Mouse (Mus musculus): Measurements from ENCODE around the gene Tepsin.

The Tepsin gene

GRCm38 (mm10) chr11:120098588-120099511, at the start of gene Tepsin, which contains the start of gene Ndufaf8:
Gene Tepsin (minus strand): TSS chr11:120098731.
Gene Ndufaf8 (plus strand): TSS chr11:120098928.
- peak; percentile 98 for ATAC-seq (ENCODE audit: insufficient number of reproducible peaks, low FRiP score, low TSS enrichment)

DNA sequence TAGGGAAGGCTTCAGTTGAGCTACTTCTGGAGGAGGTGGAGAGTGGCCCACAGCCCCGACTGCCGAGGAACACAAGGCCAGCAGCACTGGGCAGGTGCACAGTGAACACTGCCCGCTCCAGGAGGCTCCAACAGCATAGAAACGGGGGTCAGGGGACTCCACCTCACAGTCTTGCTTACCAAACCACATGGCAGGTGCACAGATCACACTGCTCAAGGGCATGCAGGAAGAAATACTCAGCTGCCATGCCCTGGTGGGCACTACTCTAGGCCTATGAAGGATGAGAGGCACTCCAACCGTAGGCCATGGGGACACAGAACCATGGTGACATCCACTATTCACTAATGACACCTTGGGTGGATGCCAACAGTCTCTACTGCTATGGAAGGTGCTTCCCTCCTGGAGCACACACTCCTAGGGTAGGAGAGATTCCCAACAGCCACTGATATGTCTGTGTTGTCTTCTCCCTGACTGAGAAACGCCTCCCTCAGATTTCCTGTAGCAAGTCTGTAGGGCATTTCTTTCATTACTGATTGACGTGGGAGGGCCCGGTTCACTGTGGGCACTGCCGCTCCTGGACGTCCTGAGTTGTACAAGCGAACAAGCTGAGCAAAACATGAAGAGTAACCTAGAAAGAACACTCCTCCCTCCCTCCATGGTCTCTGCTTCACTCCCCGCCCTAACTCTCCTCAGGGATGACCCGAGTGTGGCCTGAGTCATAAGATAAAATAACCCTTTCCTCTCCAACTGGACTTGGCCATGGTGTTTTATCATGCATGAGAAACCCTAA, 45.4 kb upstream of the Tepsin start:
- ATAC-seq (ENCODE audit: insufficient number of reproducible peaks, low FRiP score, low TSS enrichment): no peak

DNA sequence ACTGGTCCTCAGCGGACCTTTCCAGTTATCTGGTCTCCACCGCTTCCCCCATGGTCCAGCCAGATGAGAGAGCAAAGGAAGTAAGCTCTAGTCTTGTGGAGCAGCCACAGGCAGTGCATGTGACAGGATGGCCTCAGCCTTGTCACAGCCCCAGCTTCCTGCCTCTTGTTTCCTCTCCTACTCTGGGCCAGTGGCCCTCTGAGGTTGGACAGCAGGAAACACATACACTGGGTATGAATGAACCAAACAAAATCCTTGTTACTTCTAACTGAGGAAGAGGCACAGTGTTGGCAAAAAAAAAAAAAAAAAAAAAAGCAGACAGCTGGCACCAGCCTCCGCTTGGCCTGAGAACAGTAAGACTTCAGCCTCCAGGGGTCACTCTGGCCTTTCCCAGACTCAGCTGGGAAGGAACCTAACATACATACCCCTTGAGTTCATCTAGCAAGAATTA, 44.1 kb upstream of the Tepsin start:
- no peak for ATAC-seq (ENCODE audit: insufficient number of reproducible peaks, low FRiP score, low TSS enrichment)

- no peak for ATAC-seq (ENCODE audit: insufficient number of reproducible peaks, low FRiP score, low TSS enrichment)
These were observed 41.7 kb upstream of the Tepsin start for GRCm38 (mm10) chr11:120140255-120140654.

DNA sequence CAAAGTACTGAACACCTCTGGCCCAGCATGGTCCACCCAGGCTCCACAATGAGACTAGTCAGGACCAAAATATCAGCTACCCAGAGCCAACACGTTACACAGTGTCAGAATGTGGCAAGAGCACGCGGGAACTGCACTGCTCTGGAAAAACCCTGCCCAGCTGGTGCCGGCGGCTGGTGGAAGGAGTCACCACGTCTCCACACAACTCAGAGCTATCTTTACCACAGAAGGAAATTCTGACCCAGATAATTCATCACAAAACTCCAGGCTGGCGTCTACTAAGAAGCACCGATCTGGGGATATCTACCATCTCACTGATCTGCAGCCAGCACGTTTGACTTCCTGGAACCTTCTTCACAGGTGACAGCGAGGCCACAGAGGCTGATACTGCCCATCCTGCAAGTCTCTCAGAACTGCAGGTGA, 40.8 kb upstream of the Tepsin start:
- ATAC-seq (ENCODE audit: insufficient number of reproducible peaks, low FRiP score, low TSS enrichment): no peak

- no peak for ATAC-seq (ENCODE audit: insufficient number of reproducible peaks, low FRiP score, low TSS enrichment)
These were observed 39.1 kb upstream of the Tepsin start for GRCm38 (mm10) chr11:120137625-120138004.

GRCm38 (mm10) chr11:120136796-120137624, 38.5 kb upstream of the Tepsin start:
- no peak for ATAC-seq (ENCODE audit: insufficient number of reproducible peaks, low FRiP score, low TSS enrichment)

DNA sequence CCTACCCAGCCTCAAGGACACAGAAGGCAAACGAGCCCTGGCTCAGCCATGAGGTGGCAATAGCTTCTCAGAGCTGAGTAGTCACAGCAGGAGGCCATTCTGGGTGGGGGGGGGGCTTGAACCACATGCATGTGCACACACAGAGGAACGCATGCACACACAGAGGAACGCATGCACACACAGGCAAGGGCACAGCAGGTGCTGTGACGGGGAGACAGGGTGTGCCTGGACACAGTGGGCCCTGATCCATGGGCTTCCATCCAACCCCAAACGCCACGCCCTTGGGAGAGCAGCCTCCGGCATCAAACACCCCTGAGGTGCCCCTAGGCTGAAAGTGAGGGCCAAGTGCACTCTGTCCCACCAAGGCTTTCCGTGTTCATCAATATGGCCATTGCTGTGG, 37.7 kb upstream of the Tepsin start:
- ATAC-seq (ENCODE audit: insufficient number of reproducible peaks, low FRiP score, low TSS enrichment): no peak

- ATAC-seq (ENCODE audit: insufficient number of reproducible peaks, low FRiP score, low TSS enrichment): no peak
These were observed 36.5 kb upstream of the Tepsin start for GRCm38 (mm10) chr11:120134847-120135530.

GRCm38 (mm10) chr11:120134148-120134547, 35.6 kb upstream of the Tepsin start:
- ATAC-seq (ENCODE audit: insufficient number of reproducible peaks, low FRiP score, low TSS enrichment): no peak

DNA sequence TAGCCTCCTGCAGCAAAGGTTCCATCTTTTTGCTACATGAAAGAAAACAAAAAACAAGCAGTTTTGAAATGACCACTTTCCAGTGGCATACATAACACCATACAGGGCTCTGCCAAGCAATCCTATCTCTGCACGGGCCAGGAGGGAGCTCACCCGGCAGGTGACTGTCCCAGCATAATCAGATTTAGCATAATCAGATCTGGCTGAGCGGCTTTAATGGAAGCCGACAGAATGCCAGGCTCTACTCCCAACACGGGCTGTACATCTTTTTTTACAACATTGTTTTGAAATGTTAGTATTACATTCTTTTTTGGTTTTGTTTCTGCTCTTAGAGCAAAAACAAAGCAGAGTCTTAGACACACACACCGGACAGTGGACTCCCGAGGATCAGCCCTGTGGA, 30.8 kb upstream of the Tepsin start:
- ATAC-seq (ENCODE audit: insufficient number of reproducible peaks, low FRiP score, low TSS enrichment): no peak

DNA sequence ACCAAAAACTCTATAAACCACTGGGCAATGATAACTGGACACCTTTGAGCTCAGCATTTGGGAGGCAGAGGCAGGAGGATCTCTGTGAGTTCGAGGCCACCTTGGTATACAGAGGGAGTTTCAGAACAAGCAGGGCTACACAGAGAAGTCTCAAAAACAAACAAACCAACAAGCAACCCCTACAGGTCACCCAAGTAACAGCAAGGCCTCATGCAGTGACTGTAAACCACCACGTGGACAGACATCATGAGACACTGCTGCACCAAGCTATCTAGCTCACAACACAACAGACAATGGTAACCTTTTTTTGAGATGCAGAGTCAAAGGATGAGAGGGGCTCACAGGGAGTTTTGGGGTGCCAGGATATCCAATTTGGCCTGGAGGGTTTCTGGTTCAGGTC, 28.3 kb upstream of the Tepsin start:
- ATAC-seq (ENCODE audit: insufficient number of reproducible peaks, low FRiP score, low TSS enrichment): no peak

DNA sequence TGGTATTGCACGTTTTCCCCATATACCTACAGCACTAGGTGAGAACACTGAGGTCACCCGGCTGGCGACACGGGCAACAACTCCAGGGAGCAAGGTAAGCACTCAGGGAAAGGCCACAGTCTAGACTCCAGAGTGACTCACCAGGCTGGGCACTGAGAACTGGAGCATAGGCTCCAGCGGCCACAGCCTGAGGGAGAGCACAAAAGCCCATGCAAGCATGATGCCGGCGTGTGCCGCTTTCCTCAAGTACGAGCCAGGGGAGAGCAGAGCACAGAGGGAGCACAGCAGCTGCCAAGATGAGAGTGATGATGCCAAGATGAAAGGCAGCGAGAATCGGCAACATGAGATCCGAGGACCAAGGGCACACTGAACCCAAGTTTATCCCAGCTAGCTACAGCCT, 23.6 kb upstream of the Tepsin start:
- ATAC-seq (ENCODE audit: insufficient number of reproducible peaks, low FRiP score, low TSS enrichment): no peak

GRCm38 (mm10) chr11:120120642-120121420, 22.3 kb upstream of the Tepsin start:
- ATAC-seq (ENCODE audit: insufficient number of reproducible peaks, low FRiP score, low TSS enrichment): peak; percentile 74

- ATAC-seq (ENCODE audit: insufficient number of reproducible peaks, low FRiP score, low TSS enrichment): 0 out of 2 replicates have a peak, but pooled peaks have one; percentile 8
These were observed 21.5 kb upstream of the Tepsin start for GRCm38 (mm10) chr11:120119936-120120541.

DNA sequence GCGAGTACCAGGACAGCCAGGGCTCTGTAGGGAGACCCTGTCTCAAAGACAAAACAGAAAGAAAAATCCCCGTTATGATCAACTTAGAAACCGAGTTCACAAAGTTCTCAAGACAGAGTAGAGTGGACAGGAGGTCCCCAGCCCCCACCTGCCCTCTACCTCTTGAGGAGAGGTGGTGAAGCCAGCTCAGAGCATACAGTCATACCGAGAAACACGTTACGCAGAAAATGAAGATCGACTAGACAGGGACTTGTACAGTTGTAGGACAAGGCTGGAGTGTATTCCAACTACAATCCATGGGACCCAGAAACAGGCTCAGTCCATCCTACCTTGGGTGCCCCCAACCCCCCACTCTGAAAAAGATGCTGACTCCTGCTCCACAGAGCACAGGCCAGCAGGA, 20.6 kb upstream of the Tepsin start:
- ATAC-seq (ENCODE audit: insufficient number of reproducible peaks, low FRiP score, low TSS enrichment): no peak

DNA sequence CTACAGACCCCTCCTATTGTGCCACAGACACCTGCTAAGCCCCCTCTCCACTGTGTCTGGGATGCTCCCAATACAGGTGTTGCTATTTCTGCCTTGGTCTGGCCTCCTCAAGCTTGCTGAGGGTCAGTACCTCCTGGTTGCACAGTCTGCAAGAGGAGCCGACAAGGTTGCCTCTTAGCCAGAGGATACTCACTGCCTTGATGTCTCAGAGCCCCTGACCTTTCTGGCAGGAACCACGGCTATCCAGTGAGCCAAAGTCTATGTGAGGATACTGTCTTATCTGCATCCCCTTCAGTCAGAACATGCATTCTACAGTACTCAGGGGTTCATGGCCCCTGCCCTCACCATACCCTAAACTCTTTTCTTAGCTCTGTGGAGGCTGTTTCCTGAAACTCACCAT, 19.1 kb upstream of the Tepsin start:
- no peak for ATAC-seq (ENCODE audit: insufficient number of reproducible peaks, low FRiP score, low TSS enrichment)

DNA sequence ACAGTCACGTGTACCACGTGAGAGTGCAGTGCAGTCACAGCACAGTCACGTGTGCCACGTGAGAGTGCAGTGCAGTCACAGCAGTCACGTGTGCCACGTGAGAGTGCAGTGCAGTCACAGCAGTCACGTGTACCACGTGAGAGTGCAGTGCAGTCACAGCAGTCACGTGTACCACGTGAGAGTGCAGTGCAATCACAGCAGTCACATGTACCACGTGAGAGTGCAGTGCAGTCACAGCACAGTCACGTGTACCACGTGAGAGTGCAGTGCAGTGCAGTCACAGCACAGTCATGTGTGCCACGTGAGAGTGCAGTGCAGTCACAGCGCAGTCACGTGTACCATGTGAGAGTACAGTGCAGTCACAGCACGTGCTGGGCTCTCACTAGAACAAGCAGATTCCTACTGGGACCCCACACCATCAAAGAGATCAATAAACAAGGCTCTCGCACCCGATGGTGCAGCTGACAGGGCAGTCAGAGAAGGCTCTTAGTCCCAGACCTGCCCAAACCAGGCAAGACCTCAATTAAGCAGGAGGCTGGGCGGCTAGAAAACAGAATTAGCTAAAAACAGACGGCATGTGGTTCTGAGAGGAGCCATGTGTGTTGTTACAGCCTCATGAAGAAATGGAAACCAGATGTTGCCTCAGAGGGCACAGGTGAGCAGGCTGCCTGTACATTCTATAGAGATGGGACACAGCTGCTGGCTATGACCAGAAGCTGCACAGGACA, 16.1 kb upstream of the Tepsin start:
- ATAC-seq (ENCODE audit: insufficient number of reproducible peaks, low FRiP score, low TSS enrichment): no peak
